Mouse (Mus musculus): ENCODE data around the gene Cdkal1.

GRCm38 (mm10) chr13:29501173-29501572 is 354.3 kb downstream of the Cdkal1 start:
- TF ChIP-seq CTCF (IDR thresholded peaks at IDR 0.05; ENCODE audit: borderline replicate concordance, control insufficient read depth, extremely low read depth, insufficient read depth, low read length, poor library complexity) (no peak), POLR2A (IDR thresholded peaks at IDR 0.05; ENCODE audit: control insufficient read depth, extremely low read depth, insufficient read depth, low read length, poor library complexity) (no peak)

All from thymus, adult 2 months (tissue).